Comparison of ENCODE assay signal across 9 mouse cellular contexts in the genomic region with DNA sequence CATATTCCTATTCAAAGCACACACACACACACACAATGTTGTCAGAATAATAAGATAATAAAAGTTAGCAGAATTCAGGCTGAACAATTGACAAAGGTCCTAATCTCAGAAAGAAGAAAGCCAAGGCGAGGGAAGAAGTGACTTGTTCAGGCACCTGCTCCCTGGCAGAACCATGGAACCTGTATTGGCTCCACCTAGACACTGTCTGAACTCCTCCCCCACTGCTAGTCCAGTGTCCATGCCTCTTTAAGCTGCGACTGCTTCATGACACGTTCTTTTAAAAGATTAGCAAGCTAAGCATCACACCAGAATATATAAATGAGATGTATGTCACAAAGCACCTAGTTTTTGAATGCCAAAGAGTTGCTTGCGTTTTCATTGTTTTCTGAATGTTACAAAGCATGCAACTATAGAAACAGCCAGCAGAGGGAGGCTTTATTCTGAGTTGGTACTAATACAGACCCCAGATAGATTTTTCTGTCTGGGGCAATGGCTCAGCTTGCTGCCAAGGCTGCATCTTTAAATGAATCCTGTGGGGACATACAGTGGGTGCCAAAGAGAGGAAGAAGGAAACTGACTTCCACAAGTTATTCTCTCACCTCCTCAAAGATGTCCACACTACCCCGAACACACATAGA. TPM values are rescaled to one million over a fixed set of nuclear protein-coding genes. Genes with fewer than 3 reads are reported as not detected.
DNase-seq lines count a peak whose midpoint lies in the region; ATAC-seq lines count a peak whose summit lies in the region.
"Had no signal": no experiment of that assay in that cellular context is flagged by ENCODE, and none has a peak within 500 bp of the region (broad histone marks: within the 10 kb centered on the region; RNA-seq: fewer than 3 reads in every experiment).

No protein-coding gene starts in this region.

- WGBS in midbrain, embryonic 14.5 days: 30% methylated on average over 5 of the region's 5 CpGs

- intact Hi-C loops in heart, postnatal 14 days (cut with DNase I): loop anchor here (1.0 to 2.0 kb wide), 3 partner anchors 37 to 371 kb away; no protein-coding TSS in a partner anchor

- peak; percentile 17 for DNase-seq in cerebellum, adult 8-10 months
- no peak for DNase-seq in cerebellum, adult 9-11 months
- peak; percentile 9 for DNase-seq in thymus, postnatal 14 days
- no peak for DNase-seq in thymus, postnatal 25 days
- peak; percentile 16 to 55 for DNase-seq in heart, postnatal 14 days
- DNase-seq in layer of hippocampus, adult 11-12 months (ENCODE audit: low spot score): peak; percentile 67
- DNase-seq in midbrain, embryonic 14.5 days: peak; percentile 88

- no peaks in the 10 kb centered on the region; the same call in 1 of the 2 replicates for H3K4me1 ChIP-seq in midbrain, embryonic 14.5 days (ENCODE audit: control insufficient read depth, insufficient read depth, low read length)

- H3K36me3 ChIP-seq in midbrain, embryonic 14.5 days (ENCODE audit: control insufficient read depth, insufficient read depth, low read length): no peaks in the 10 kb centered on the region

- no peak overlapping the region for H3K27ac ChIP-seq in midbrain, embryonic 14.5 days (replicated peaks; ENCODE audit: low read depth, low read length)

- H3K4me3 ChIP-seq in midbrain, embryonic 14.5 days (replicated peaks; ENCODE audit: low read depth, low read length): no peak overlapping the region
- H3K4me3 ChIP-seq: erythroblast, embryonic 14.5 days had no signal

- 0 out of 2 replicates have a peak overlapping the region, but pooled peaks have one; percentile 1 for H3K4me2 ChIP-seq in midbrain, embryonic 14.5 days (ENCODE audit: low read length)

- ATAC-seq in midbrain, embryonic 14.5 days (ENCODE audit: low FRiP score, low TSS enrichment): peak; percentile 64; the same call in 1 of the 2 replicates
- ATAC-seq in erythroblast, adult 5-6 weeks (replicated peaks; ENCODE audit: low FRiP score, poor library complexity, severe bottlenecking): no peak

- no peak overlapping the region for H3K9ac ChIP-seq in midbrain, embryonic 14.5 days (replicated peaks; ENCODE audit: low read length)

- H3K27me3 ChIP-seq in midbrain, embryonic 14.5 days (ENCODE audit: control insufficient read depth, insufficient read depth, low read length): no peaks in the 10 kb centered on the region

- no peaks in the 10 kb centered on the region for H3K9me3 ChIP-seq in midbrain, embryonic 14.5 days (ENCODE audit: control insufficient read depth, low read length)

RNA-seq across cellular contexts. Expression of a gene that starts 59.4 kb away (rescaled TPM):
- 100 to 1,000 TPM; 148 to 165 TPM for total RNA-seq in heart, postnatal 14 days (2021)
- 26.4 and 32.6 TPM in 2 replicates for polyA plus RNA-seq in midbrain, embryonic 14.5 days (2014; fragmentation: Nextera tagmentation; extraction: Ambion mirVana)
- total RNA-seq in erythroblast, adult 5-6 weeks (2015; ENCODE audit: low replicate concordance): not detected in 2 replicates
- 0.70 and 1.2 TPM in 2 replicates for total RNA-seq in erythroblast, adult 5-6 weeks (2017; ENCODE audit: low replicate concordance)

Comparison
In these comparisons a context has a peak if more than half of its experiments do, and no peak if none do; other contexts are left out.
1. DNase-seq: peak in cerebellum, adult 8-10 months (single experiment), thymus, postnatal 14 days (single experiment), heart, postnatal 14 days (2 of 2), layer of hippocampus, adult 11-12 months (single experiment) and midbrain, embryonic 14.5 days (single experiment); none in cerebellum, adult 9-11 months (single experiment) and thymus, postnatal 25 days (single experiment).
2. RNA of a gene that starts 59.4 kb away (total RNA-seq): 148 to 165 TPM in heart, postnatal 14 days; 0.70 to 1.2 TPM in erythroblast, adult 5-6 weeks; every median in the first group is over 10 times any median in the second.